ENCODE assay signal across 8 mouse cellular contexts in genomic region chr4:32303674-32304073, GRCm38 (mm10).
DNase-seq lines count a peak whose midpoint lies in the region; ATAC-seq and TF ChIP-seq lines count a peak whose summit lies in the region.

No protein-coding gene starts in this region.

- no peaks in the 10 kb centered on the region; the same call in 1 of the 2 replicates for H3K79me2 ChIP-seq in heart, adult 2 months (replicated peaks; ENCODE audit: control insufficient read depth, insufficient read depth, low read length)

- H3K4me2 ChIP-seq in embryonic facial prominence, embryonic 14.5 days (ENCODE audit: low read depth, low read length): peak overlapping the region; percentile 48

- DNase-seq in adrenal gland, postnatal 4 days (ENCODE audit: low spot score in 2 of 2): peak; percentile 37 to 64
- peak; percentile 99 for DNase-seq in embryonic facial prominence, embryonic 14.5 days (ENCODE audit: low spot score)
- DNase-seq in heart, adult 2 months: peak; percentile 89 to 94
- peak; percentile 98 for DNase-seq in kidney, adult 2 months
- peak; percentile 98 for DNase-seq in left cerebral cortex, postnatal 4 days
- DNase-seq in midbrain, embryonic 10.5 days (ENCODE audit: low spot score): peak; percentile 82
- DNase-seq in thymus, postnatal 4 days: no peak

- peak overlapping the region; percentile 86 for H3K27ac ChIP-seq in embryonic facial prominence, embryonic 14.5 days (replicated peaks; ENCODE audit: low read depth, low read length)
- peak overlapping the region; percentile 29; the same call in 1 of the 2 replicates for H3K27ac ChIP-seq in heart, adult 2 months
- peak overlapping the region; percentile 52 for H3K27ac ChIP-seq in kidney, adult 2 months (ENCODE audit: insufficient read depth, low read depth, low read length)
- peak overlapping the region; percentile 87 for H3K27ac ChIP-seq in midbrain, embryonic 10.5 days (replicated peaks)
- peak overlapping the region; percentile 52 for H3K27ac ChIP-seq in small intestine, adult 2 months (ENCODE audit: insufficient read depth, low read depth, low read length)

- intact Hi-C loops in heart, adult 2 months (cut with DNase I): loop anchor here (1.0 to 5.0 kb wide), 3 partner anchors 15 to 204 kb away; no protein-coding TSS in a partner anchor
- intact Hi-C loops in left cerebral cortex, postnatal 4 days (cut with DNase I): loop anchor here (5.0 kb wide), 1 partner anchor 49 kb away; no protein-coding TSS in a partner anchor

- no peak overlapping the region for H3K4me3 ChIP-seq in embryonic facial prominence, embryonic 14.5 days (ENCODE audit: low read depth, low read length)
- H3K4me3 ChIP-seq in heart, adult 2 months: no peak overlapping the region
- H3K4me3 ChIP-seq in kidney, adult 2 months (ENCODE audit: insufficient read depth, low read depth, low read length): no peak overlapping the region
- H3K4me3 ChIP-seq in midbrain, embryonic 10.5 days: peak overlapping the region; percentile 30
- no peak overlapping the region for H3K4me3 ChIP-seq in small intestine, adult 2 months (ENCODE audit: low read depth, low read length)

- H3K36me3 ChIP-seq in embryonic facial prominence, embryonic 14.5 days (ENCODE audit: control insufficient read depth, insufficient read depth, low read length): no peaks in the 10 kb centered on the region
- H3K36me3 ChIP-seq in heart, adult 2 months (ENCODE audit: control insufficient read depth, insufficient read depth, low read length): peaks cover 11% of the 10 kb centered on the region
- no peaks in the 10 kb centered on the region for H3K36me3 ChIP-seq in kidney, adult 2 months (ENCODE audit: control insufficient read depth, insufficient read depth, low read length)
- peaks cover 6% of the 10 kb centered on the region; the same call in 1 of the 2 replicates for H3K36me3 ChIP-seq in midbrain, embryonic 10.5 days
- H3K36me3 ChIP-seq in small intestine, adult 2 months (ENCODE audit: control insufficient read depth, insufficient read depth, low read length): peaks cover 2% of the 10 kb centered on the region; the same call in 1 of the 2 replicates

- H3K4me1 ChIP-seq in embryonic facial prominence, embryonic 14.5 days (ENCODE audit: control insufficient read depth, insufficient read depth, low read length): peaks cover 64% of the 10 kb centered on the region
- H3K4me1 ChIP-seq in heart, adult 2 months (ENCODE audit: control insufficient read depth, insufficient read depth, low read length): peaks cover 23% of the 10 kb centered on the region
- peaks cover 34% of the 10 kb centered on the region for H3K4me1 ChIP-seq in kidney, adult 2 months (ENCODE audit: control insufficient read depth, insufficient read depth, low read length)
- H3K4me1 ChIP-seq in midbrain, embryonic 10.5 days: peaks cover 78% of the 10 kb centered on the region
- peaks cover 4% of the 10 kb centered on the region for H3K4me1 ChIP-seq in small intestine, adult 2 months (ENCODE audit: control insufficient read depth, insufficient read depth, insufficient read length, low read length)

- TF ChIP-seq POLR2A in heart, adult 2 months (IDR thresholded peaks at IDR 0.05; ENCODE audit: insufficient read depth, low read depth, low read length): peak; percentile 24; the same call in 1 of the 2 replicates
- no peak for TF ChIP-seq POLR2A in kidney, adult 2 months (IDR thresholded peaks at IDR 0.05; ENCODE audit: low read depth, low read length)
- TF ChIP-seq POLR2A in small intestine, adult 2 months (IDR thresholded peaks at IDR 0.05; ENCODE audit: low read depth, low read length): no peak

- no peak for TF ChIP-seq CTCF in heart, adult 2 months (IDR thresholded peaks at IDR 0.05)
- no peak for TF ChIP-seq CTCF in kidney, adult 2 months (conservative IDR thresholded peaks at IDR 0.05; ENCODE audit: insufficient read depth, insufficient read length, low read depth, low read length)
- TF ChIP-seq CTCF in small intestine, adult 2 months (IDR thresholded peaks at IDR 0.05; ENCODE audit: extremely low read depth, insufficient read length, insufficient replicate concordance, low read depth, low read length): no peak

- H3K27me3 ChIP-seq in embryonic facial prominence, embryonic 14.5 days (replicated peaks; ENCODE audit: control insufficient read depth, insufficient read depth, low read length): no peaks in the 10 kb centered on the region
- no peaks in the 10 kb centered on the region for H3K27me3 ChIP-seq in heart, adult 2 months (ENCODE audit: control insufficient read depth, insufficient read depth, low read length)
- no peaks in the 10 kb centered on the region for H3K27me3 ChIP-seq in kidney, adult 2 months (replicated peaks; ENCODE audit: control insufficient read depth, insufficient read depth, low read length)
- H3K27me3 ChIP-seq in midbrain, embryonic 10.5 days (ENCODE audit: low read depth, poor library complexity, severe bottlenecking): no peaks in the 10 kb centered on the region
- H3K27me3 ChIP-seq in small intestine, adult 2 months (ENCODE audit: control insufficient read depth, insufficient read depth, low read length): no peaks in the 10 kb centered on the region

- TF ChIP-seq EP300 in heart, adult 2 months (IDR thresholded peaks at IDR 0.05; ENCODE audit: insufficient read depth, low read depth, low read length): peak; percentile 92; the same call in 1 of the 2 replicates

- no peaks in the 10 kb centered on the region for H3K9me3 ChIP-seq in embryonic facial prominence, embryonic 14.5 days (ENCODE audit: control insufficient read depth, low read length)
- no peaks in the 10 kb centered on the region for H3K9me3 ChIP-seq in midbrain, embryonic 10.5 days (replicated peaks)

- under 1% methylated on average over 8 of the region's 8 CpGs for WGBS in embryonic facial prominence, embryonic 14.5 days
- under 1% methylated on average over 8 of the region's 8 CpGs for WGBS in heart, adult 2 months
- WGBS in kidney, adult 2 months: 2% methylated on average over 8 of the region's 8 CpGs
- under 1% methylated on average over 8 of the region's 8 CpGs for WGBS in midbrain, embryonic 10.5 days
- 7% methylated on average over 8 of the region's 8 CpGs for WGBS in small intestine, adult 2 months

- H3K9ac ChIP-seq in embryonic facial prominence, embryonic 14.5 days (ENCODE audit: low read depth, low read length): peak overlapping the region; percentile 34; the same call in 1 of the 2 replicates
- peak overlapping the region; percentile 50; the same call in 1 of the 2 replicates for H3K9ac ChIP-seq in heart, adult 2 months (ENCODE audit: low read depth, low read length)

- peak; percentile 87 for ATAC-seq in embryonic facial prominence, embryonic 14.5 days (ENCODE audit: low read depth)

Comparison
In these comparisons a context has a peak if more than half of its experiments do, and no peak if none do; other contexts are left out.
1. H3K27ac ChIP-seq: peak in every context shown above with its lines; median percentile 87 in midbrain, embryonic 10.5 days; 86 in embryonic facial prominence, embryonic 14.5 days; 52 in kidney, adult 2 months; 52 in small intestine, adult 2 months; 29 in heart, adult 2 months.